Mouse (Mus musculus) heart, adult 2 months (tissue): Measurements from ENCODE around the gene Slc6a1. TPM values are rescaled to one million over a fixed set of nuclear protein-coding genes. Genes with fewer than 3 reads are reported as not detected.
A peak's percentile ranks its signal among the peaks of the same experiment; 100 is the strongest.
"Not testable (repeated sequence)": the region's sequence is repeated elsewhere in the genome, so short reads cannot be mapped to it uniquely, and the experiment has no call there.

Experiments used
- DNase-seq, 2 experiments: peaks; one replicate each; pipeline ENCODE4 v3.0.0; 2021
- H3K27ac ChIP-seq: fragments of 200-600 bp; 2 replicates; pipeline ENCODE4 v1.8.1; 2022
- H3K27me3 ChIP-seq: fragments of 200-500 bp; 2 replicates; pipeline ENCODE4 v1.6.1; 2012; ENCODE audit warnings: mild to moderate bottlenecking, low read length, inconsistent platforms, mixed read lengths; ENCODE audit not compliant: control insufficient read depth, insufficient read depth
- H3K36me3 ChIP-seq: fragments of 200-500 bp; 2 replicates; pipeline ENCODE4 v1.6.1; 2012; ENCODE audit warnings: low read length, inconsistent platforms; ENCODE audit not compliant: control insufficient read depth, insufficient read depth
- H3K4me1 ChIP-seq: fragments of 200-500 bp; 2 replicates; pipeline ENCODE4 v1.6.1; 2011; ENCODE audit warnings: low read length; ENCODE audit not compliant: control insufficient read depth, insufficient read depth
- H3K4me3 ChIP-seq: fragments of 200-600 bp; 2 replicates; pipeline ENCODE4 v1.8.1; 2022
- H3K79me2 ChIP-seq: fragments of 200-500 bp; replicated peaks from 2 replicates; pipeline ENCODE4 v1.6.1; 2012; ENCODE audit warnings: mild to moderate bottlenecking, inconsistent platforms, low read length, moderate library complexity, mixed read lengths; ENCODE audit not compliant: control insufficient read depth, insufficient read depth
- H3K9ac ChIP-seq: fragments of 200-500 bp; 2 replicates; pipeline ENCODE4 v1.6.1; 2012; ENCODE audit warnings: low read depth, mild to moderate bottlenecking, control low read depth, inconsistent platforms, low read length, mixed read lengths
- CTCF ChIP-seq: fragments of 200-600 bp; IDR thresholded peaks from 2 replicates; pipeline ENCODE4 v1.8.1; 2022; ENCODE audit warnings: antibody characterized with exemption, mild to moderate bottlenecking, moderate library complexity
- EP300 ChIP-seq: fragments of 200-500 bp; IDR thresholded peaks from 2 replicates; pipeline ENCODE4 v1.6.1; 2011; ENCODE audit warnings: low read depth, low read length, control low read depth; ENCODE audit not compliant: insufficient read depth
- POLR2A ChIP-seq: fragments of 200-500 bp; IDR thresholded peaks from 2 replicates; pipeline ENCODE4 v1.6.1; 2011; ENCODE audit warnings: mild to moderate bottlenecking, low read depth, low read length, control low read depth; ENCODE audit not compliant: insufficient read depth
- WGBS: fragments of 180-500 bp; shearing (Covaris S2); methylation state at CpG from one replicate; pipeline ENCODE4 v1.1.7; 2018; 5-methylcytosine and 5-hydroxymethylcytosine counted together
- intact Hi-C: fragments of 180-260 bp; cut with DNase I; formaldehyde crosslinking; loops from one replicate; pipeline ENCODE4 v1.15.1; 2025
- polyA plus RNA-seq: library from polyadenylated mRNA; depleted of rRNA; stranded (reverse); fragments of >200 nt; gene quantifications from 2 replicates; pipeline ENCODE4 v1.2.3, GENCODE M21; 2012
- total RNA-seq, 2 experiments: library from RNA; stranded (reverse); gene quantifications; 2 replicates each; pipeline ENCODE4 v1.2.3; 2021

Slc6a1 gene
- total and polyA plus RNA-seq, 3 experiments: 0.08 to 0.32 (median 0.21) TPM

DNA sequence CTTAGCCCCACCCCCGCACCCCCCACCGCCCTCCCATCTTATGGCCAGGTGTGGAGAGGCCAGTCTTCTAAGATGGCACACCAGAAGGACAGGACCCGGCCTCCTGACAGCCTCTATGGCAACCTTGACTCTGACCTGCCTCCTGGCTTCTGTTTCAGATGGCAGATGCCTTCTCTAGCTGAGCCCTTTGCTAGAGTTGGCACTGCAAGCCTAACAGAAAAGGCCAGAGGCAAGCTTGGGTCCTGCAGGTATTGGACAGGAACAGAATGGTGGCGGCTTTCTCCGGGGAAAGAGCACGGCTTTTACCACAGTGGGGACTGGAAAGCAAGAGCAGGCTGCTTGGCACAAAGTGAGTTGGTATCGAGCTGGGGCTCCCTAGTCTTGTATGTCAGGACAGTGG lies 49.5 kb downstream of the Slc6a1 start:
- TF ChIP-seq CTCF: no peak
- H3K4me3 ChIP-seq: no peak overlapping the region
- no peak for DNase-seq
- no peaks in the 10 kb centered on the region for H3K79me2 ChIP-seq
- WGBS: 84% methylated on average over 7 of the region's 7 CpGs
- H3K27me3 ChIP-seq: no peaks in the 10 kb centered on the region
- H3K36me3 ChIP-seq: no peaks in the 10 kb centered on the region
- peaks cover 2% of the 10 kb centered on the region; the same call in 1 of the 2 replicates for H3K4me1 ChIP-seq
- intact Hi-C loops: no loop called here
- H3K27ac ChIP-seq: no peak overlapping the region
- no peak overlapping the region for H3K9ac ChIP-seq

- DNase-seq: no peak
- Histone ChIP-seq H3K27me3 (no peaks in the 10 kb centered on the region), H3K36me3 (no peaks in the 10 kb centered on the region), H3K4me3 (no peak overlapping the region), H3K9ac (no peak overlapping the region), H3K79me2 (no peaks in the 10 kb centered on the region), H3K27ac (no peak overlapping the region), H3K4me1 (peaks cover 2% of the 10 kb centered on the region; the same call in 1 of the 2 replicates)
- 71% methylated on average over 11 of the region's 11 CpGs for WGBS
- no peak for TF ChIP-seq CTCF
- TF ChIP-seq EP300: no peak
- no peak for TF ChIP-seq POLR2A
- intact Hi-C loops: no loop called here
These were observed 53.9 kb downstream of the Slc6a1 start for GRCm38 (mm10) chr6:114336128-114336943.

GRCm38 (mm10) chr6:114336944-114337215 lies 54.4 kb downstream of the Slc6a1 start:
- H3K9ac ChIP-seq: no peak overlapping the region
- no peaks in the 10 kb centered on the region for H3K27me3 ChIP-seq
- no peaks in the 10 kb centered on the region for H3K36me3 ChIP-seq
- peaks cover 2% of the 10 kb centered on the region; the same call in 1 of the 2 replicates for H3K4me1 ChIP-seq
- no peak overlapping the region for H3K27ac ChIP-seq
- DNase-seq: no peak
- H3K4me3 ChIP-seq: no peak overlapping the region
- H3K79me2 ChIP-seq: no peaks in the 10 kb centered on the region
- TF ChIP-seq EP300: no peak
- TF ChIP-seq POLR2A: no peak
- no peak for TF ChIP-seq CTCF
- intact Hi-C loops: no loop called here
- 65% methylated on average over 1 of the region's 1 CpGs for WGBS

- H3K36me3 ChIP-seq, H3K27me3 ChIP-seq, H3K79me2 ChIP-seq, H3K9ac ChIP-seq, intact Hi-C loops, H3K4me1 ChIP-seq, DNase-seq, H3K4me3 ChIP-seq, H3K27ac ChIP-seq: not testable (repeated sequence)
These were observed 58.9 kb downstream of the Slc6a1 start for GRCm38 (mm10) chr6:114341381-114341780.

GRCm38 (mm10) chr6:114343740-114344139 lies 61.3 kb downstream of the Slc6a1 start:
- TF ChIP-seq EP300 (peak; percentile 65; the same call in 1 of the 2 replicates), POLR2A (no peak), CTCF (peak; percentile 81)
- Histone ChIP-seq H3K4me1 (no peaks in the 10 kb centered on the region), H3K79me2 (no peaks in the 10 kb centered on the region), H3K27me3 (no peaks in the 10 kb centered on the region), H3K27ac (no peak overlapping the region), H3K4me3 (no peak overlapping the region), H3K9ac (no peak overlapping the region), H3K36me3 (no peaks in the 10 kb centered on the region)
- intact Hi-C loops: loop anchor here (1.0 to 2.0 kb wide), 2 partner anchors 119 to 255 kb away; no protein-coding TSS in a partner anchor
- WGBS: 11% methylated on average over 3 of the region's 3 CpGs
- peak; percentile 17 to 38 for DNase-seq

- H3K79me2 ChIP-seq: no peaks in the 10 kb centered on the region
- H3K27me3 ChIP-seq: no peaks in the 10 kb centered on the region
- TF ChIP-seq CTCF (peak; percentile 93), EP300 (no peak)
- WGBS: 30% methylated on average over 4 of the region's 4 CpGs
- no peak overlapping the region for H3K9ac ChIP-seq
- peak; percentile 31 to 79 for DNase-seq
- no peaks in the 10 kb centered on the region for H3K36me3 ChIP-seq
- intact Hi-C loops: loop anchor here (1.0 to 5.0 kb wide), 5 partner anchors 12 to 582 kb away; no protein-coding TSS in a partner anchor
- H3K27ac ChIP-seq: no peak overlapping the region
- no peaks in the 10 kb centered on the region for H3K4me1 ChIP-seq
- no peak overlapping the region for H3K4me3 ChIP-seq
These were observed 62.7 kb downstream of the Slc6a1 start for GRCm38 (mm10) chr6:114345156-114345555.
